Mouse (Mus musculus): ENCODE measurements around the gene Heatr5a. TPM values are rescaled to one million over a fixed set of nuclear protein-coding genes. Genes with fewer than 3 reads are reported as not detected.
A peak's percentile ranks its signal among the peaks of the same experiment; 100 is the strongest.

The Heatr5a gene
- total and polyA plus RNA-seq, 3 experiments, result 20.6 to 23.6 (median 21.4) TPM

DNA sequence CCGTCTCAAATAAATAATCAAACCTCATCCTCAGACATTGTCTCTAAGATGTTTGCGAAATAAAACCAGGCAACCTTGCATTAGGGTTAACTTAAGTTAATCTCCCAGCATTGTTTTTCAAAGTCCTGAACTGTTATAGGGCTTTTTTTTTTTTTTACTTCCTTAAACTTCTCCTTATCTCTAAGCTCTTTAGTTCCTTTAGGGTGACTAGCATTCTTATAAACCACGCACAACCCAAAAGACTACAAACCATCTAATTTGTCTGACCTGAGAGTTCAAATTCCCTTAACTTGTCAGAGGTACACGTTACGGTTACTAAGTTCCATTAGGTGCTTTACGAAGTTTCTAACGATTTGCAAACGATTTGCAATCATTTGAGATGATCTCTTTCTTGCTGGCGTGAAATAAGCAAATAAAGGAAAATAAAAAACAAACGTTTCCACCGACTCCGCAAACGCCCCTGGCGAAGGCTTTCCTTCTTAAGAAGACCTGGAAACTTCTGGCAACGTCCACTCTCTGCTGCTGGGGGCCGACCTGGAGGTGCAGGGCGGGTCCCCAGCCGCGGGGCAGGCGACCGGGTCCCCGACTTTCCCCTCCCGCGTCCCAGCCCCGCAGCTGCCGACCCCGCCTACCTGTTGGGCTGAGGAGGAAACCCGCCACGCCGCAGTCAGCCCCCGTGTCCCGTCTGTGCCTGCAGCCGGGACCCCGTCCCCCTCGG lies 610 bp downstream of the Heatr5a start:
- intact Hi-C loops (cut with DNase I), result loop anchor here (2.0 kb wide), 2 partner anchors 14 to 278 kb away; no protein-coding TSS in a partner anchor
- 2% methylated on average over 35 of the region's 35 CpGs for WGBS

DNA sequence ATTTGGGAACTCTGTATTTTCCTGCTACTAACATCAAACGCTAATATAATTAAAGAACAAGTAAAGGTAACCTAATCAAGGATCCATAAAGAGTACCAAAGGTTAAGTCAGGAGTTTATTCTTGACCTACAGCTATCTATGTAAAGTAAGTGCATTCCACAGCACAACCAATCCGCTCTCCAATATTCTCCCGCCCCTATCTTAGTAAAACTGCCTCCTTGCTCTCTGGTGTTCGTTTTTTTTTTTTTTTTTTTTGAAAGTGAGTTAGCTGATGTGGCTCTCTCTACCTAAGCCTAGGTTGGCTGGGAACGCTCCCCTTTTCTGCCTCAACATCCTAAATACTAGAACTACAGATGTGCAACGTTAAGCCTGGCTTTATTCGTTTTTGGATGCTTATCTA lies 1.2 kb downstream of the Heatr5a start:
- H3K9ac ChIP-seq (ENCODE audit: low read depth, low read length), result no peak overlapping the region; the same call in 1 of the 2 replicates
- H3K79me2 ChIP-seq (replicated peaks; ENCODE audit: control insufficient read depth, insufficient read depth, low read length), result no peaks in the 10 kb centered on the region
- peak overlapping the region; percentile 87 for H3K27ac ChIP-seq
- 20% methylated on average over 7 of the region's 7 CpGs for WGBS
- no peaks in the 10 kb centered on the region for H3K27me3 ChIP-seq (ENCODE audit: control insufficient read depth, insufficient read depth, low read length)
- no peak for DNase-seq
- no peak overlapping the region; the same call in none of the 2 replicates for H3K4me3 ChIP-seq
- TF ChIP-seq EP300 (IDR thresholded peaks at IDR 0.05; ENCODE audit: insufficient read depth, low read depth, low read length), result no peak
- TF ChIP-seq POLR2A (IDR thresholded peaks at IDR 0.05; ENCODE audit: insufficient read depth, low read depth, low read length), result no peak
- TF ChIP-seq CTCF (IDR thresholded peaks at IDR 0.05), result no peak
- peaks cover 6% of the 10 kb centered on the region; the same call in 1 of the 2 replicates for H3K36me3 ChIP-seq (ENCODE audit: control insufficient read depth, insufficient read depth, low read length)
- intact Hi-C loops (cut with DNase I), result loop anchor here (2.0 kb wide), 2 partner anchors 15 to 277 kb away; no protein-coding TSS in a partner anchor
- H3K4me1 ChIP-seq (ENCODE audit: control insufficient read depth, insufficient read depth, low read length), result peaks cover 5% of the 10 kb centered on the region

More for the DNA sequence above, 610 bp downstream of the Heatr5a start:
- H3K4me1 ChIP-seq (ENCODE audit: control insufficient read depth, insufficient read depth, low read length), result peaks cover 5% of the 10 kb centered on the region
- H3K36me3 ChIP-seq (ENCODE audit: control insufficient read depth, insufficient read depth, low read length), result peaks cover 6% of the 10 kb centered on the region; the same call in 1 of the 2 replicates
- peak overlapping the region; percentile 98 for H3K9ac ChIP-seq (ENCODE audit: low read depth, low read length)
- no peak for DNase-seq
- peak overlapping the region; percentile 84 for H3K4me3 ChIP-seq
- no peaks in the 10 kb centered on the region for H3K79me2 ChIP-seq (replicated peaks; ENCODE audit: control insufficient read depth, insufficient read depth, low read length)
- H3K27ac ChIP-seq, result peak overlapping the region; percentile 87
- no peak for TF ChIP-seq EP300 (IDR thresholded peaks at IDR 0.05; ENCODE audit: insufficient read depth, low read depth, low read length)
- TF ChIP-seq CTCF (IDR thresholded peaks at IDR 0.05), result no peak
- no peak for TF ChIP-seq POLR2A (IDR thresholded peaks at IDR 0.05; ENCODE audit: insufficient read depth, low read depth, low read length)
- H3K27me3 ChIP-seq (ENCODE audit: control insufficient read depth, insufficient read depth, low read length), result no peaks in the 10 kb centered on the region

DNA sequence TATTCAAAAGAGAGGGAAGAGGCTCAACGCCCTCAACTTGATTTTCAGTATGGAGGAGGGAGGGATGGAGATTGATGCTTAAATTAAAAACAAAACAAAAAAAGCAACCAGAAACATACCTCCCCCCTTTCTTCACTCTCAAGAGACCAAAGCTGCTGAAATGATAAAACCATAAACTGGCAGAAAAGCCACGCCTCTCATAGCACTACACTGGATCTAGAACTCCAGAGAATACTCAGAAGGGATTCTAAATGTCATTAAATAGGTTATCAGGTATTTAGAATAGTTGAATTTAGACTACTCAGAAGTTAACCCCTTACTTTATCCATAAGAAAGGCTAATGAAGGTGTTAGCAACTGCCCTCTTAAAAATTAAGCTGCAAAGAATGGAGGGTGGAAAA lies 2.0 kb downstream of the Heatr5a start:
- Histone ChIP-seq H3K9ac (ENCODE audit: low read depth, low read length) (no peak overlapping the region), H3K4me1 (ENCODE audit: control insufficient read depth, insufficient read depth, low read length) (peaks cover 5% of the 10 kb centered on the region), H3K27ac (no peak overlapping the region), H3K4me3 (no peak overlapping the region), H3K27me3 (ENCODE audit: control insufficient read depth, insufficient read depth, low read length) (no peaks in the 10 kb centered on the region), H3K79me2 (replicated peaks; ENCODE audit: control insufficient read depth, insufficient read depth, low read length) (no peaks in the 10 kb centered on the region), H3K36me3 (ENCODE audit: control insufficient read depth, insufficient read depth, low read length) (peaks cover 6% of the 10 kb centered on the region; the same call in 1 of the 2 replicates)
- no peak for TF ChIP-seq CTCF (IDR thresholded peaks at IDR 0.05)
- TF ChIP-seq EP300 (IDR thresholded peaks at IDR 0.05; ENCODE audit: insufficient read depth, low read depth, low read length), result no peak
- TF ChIP-seq POLR2A (IDR thresholded peaks at IDR 0.05; ENCODE audit: insufficient read depth, low read depth, low read length), result no peak
- no peak for DNase-seq
- WGBS, result 68% methylated on average over 2 of the region's 2 CpGs
- intact Hi-C loops (cut with DNase I), result no loop called here

DNA sequence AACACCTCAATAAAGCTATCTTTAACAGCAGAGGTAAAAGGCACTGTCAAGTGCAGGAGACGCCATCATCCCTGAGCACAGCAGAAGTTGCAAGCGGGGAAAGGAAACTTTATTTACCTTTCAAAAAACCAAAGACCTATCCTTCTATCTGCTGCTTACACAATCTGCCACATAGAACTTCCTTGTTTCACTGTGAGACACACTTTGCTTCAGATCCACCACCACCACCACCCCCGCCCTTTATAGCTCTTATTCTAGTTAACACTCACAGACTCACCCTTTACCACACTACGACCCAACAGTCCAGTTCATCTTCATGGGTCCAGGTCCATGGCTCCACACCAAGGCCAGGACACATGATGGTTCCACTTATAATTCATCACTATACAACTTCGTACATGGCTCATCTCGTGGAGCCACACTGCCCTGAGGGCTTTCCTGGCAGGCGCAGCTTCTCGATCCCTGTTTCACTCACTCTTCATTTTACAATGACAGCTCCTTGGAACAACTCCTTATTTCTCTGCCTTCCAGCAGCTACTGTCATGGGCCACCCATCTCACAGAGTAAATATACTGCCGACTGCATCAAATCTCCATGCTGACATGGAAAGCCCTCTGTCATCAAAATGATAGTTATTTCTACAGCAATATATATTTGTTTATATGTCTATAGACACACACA lies 3.1 kb downstream of the Heatr5a start:
- TF ChIP-seq EP300 (IDR thresholded peaks at IDR 0.05; ENCODE audit: insufficient read depth, low read depth, low read length) (no peak), POLR2A (IDR thresholded peaks at IDR 0.05; ENCODE audit: insufficient read depth, low read depth, low read length) (no peak), CTCF (IDR thresholded peaks at IDR 0.05) (no peak)
- H3K4me1 ChIP-seq (ENCODE audit: control insufficient read depth, insufficient read depth, low read length), result peaks cover 5% of the 10 kb centered on the region
- no peak overlapping the region for H3K4me3 ChIP-seq
- no peaks in the 10 kb centered on the region for H3K27me3 ChIP-seq (ENCODE audit: control insufficient read depth, insufficient read depth, low read length)
- H3K9ac ChIP-seq (ENCODE audit: low read depth, low read length), result no peak overlapping the region
- H3K79me2 ChIP-seq (replicated peaks; ENCODE audit: control insufficient read depth, insufficient read depth, low read length), result no peaks in the 10 kb centered on the region
- no peak overlapping the region for H3K27ac ChIP-seq
- intact Hi-C loops (cut with DNase I), result no loop called here
- 75% methylated on average over 9 of the region's 9 CpGs for WGBS
- H3K36me3 ChIP-seq (ENCODE audit: control insufficient read depth, insufficient read depth, low read length), result peaks cover 6% of the 10 kb centered on the region; the same call in 1 of the 2 replicates
- no peak for DNase-seq

DNA sequence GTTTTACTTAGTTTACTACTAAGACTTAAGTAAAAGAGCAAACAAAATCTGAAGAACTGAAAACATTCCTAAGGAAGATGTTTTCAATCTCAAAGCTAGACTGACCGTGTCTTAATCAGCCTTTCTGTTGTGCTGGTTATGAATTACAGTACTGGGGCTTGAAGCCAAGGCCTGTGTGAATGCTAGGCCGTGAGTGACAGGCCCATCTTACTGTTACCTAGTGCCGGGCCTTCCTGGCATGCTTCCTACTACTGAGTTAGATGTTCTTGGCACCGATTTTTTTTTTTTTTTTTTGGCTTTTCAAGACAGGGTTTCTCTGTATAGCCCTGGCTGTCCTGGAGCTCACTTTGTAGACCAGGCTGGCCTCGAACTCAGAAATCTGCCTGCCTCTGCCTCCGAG lies 13.5 kb downstream of the Heatr5a start:
- no peaks in the 10 kb centered on the region; the same call in 1 of the 2 replicates for H3K79me2 ChIP-seq (replicated peaks; ENCODE audit: control insufficient read depth, insufficient read depth, low read length)
- H3K4me1 ChIP-seq (ENCODE audit: control insufficient read depth, insufficient read depth, low read length), result no peaks in the 10 kb centered on the region
- H3K4me3 ChIP-seq, result no peak overlapping the region
- no peak overlapping the region for H3K9ac ChIP-seq (ENCODE audit: low read depth, low read length)
- 0 out of 2 replicates have a peak, but pooled peaks cover 2% of the 10 kb centered on the region for H3K36me3 ChIP-seq (ENCODE audit: control insufficient read depth, insufficient read depth, low read length)
- intact Hi-C loops (cut with DNase I), result no loop called here
- WGBS, result 69% methylated on average over 6 of the region's 6 CpGs
- TF ChIP-seq CTCF (IDR thresholded peaks at IDR 0.05) (no peak), POLR2A (IDR thresholded peaks at IDR 0.05; ENCODE audit: insufficient read depth, low read depth, low read length) (no peak), EP300 (IDR thresholded peaks at IDR 0.05; ENCODE audit: insufficient read depth, low read depth, low read length) (no peak)
- no peaks in the 10 kb centered on the region for H3K27me3 ChIP-seq (ENCODE audit: control insufficient read depth, insufficient read depth, low read length)
- no peak overlapping the region for H3K27ac ChIP-seq
- no peak for DNase-seq
